Mouse (Mus musculus) yolk sac, embryonic 10.5 days (tissue): ENCODE data around the gene Hormad2.

Experiments
- DNase-seq: peaks from one replicate; pipeline ENCODE4 v3.0.0-alpha.2; 2017; ENCODE audit warnings: low spot score

The Hormad2 gene

GRCm38 (mm10) chr11:4440978-4441377 lies at the start of gene Hormad2:
TSS of gene Hormad2 (minus strand) at chr11:4441105.
- DNase-seq: peak; percentile 18

GRCm38 (mm10) chr11:4489207-4489606 lies 48.3 kb upstream of the Hormad2 start:
- no peak for DNase-seq

GRCm38 (mm10) chr11:4488798-4489197 lies 47.9 kb upstream of the Hormad2 start:
- DNase-seq: no peak

GRCm38 (mm10) chr11:4488367-4488766 lies 47.5 kb upstream of the Hormad2 start:
- DNase-seq: no peak

- no peak for DNase-seq
Measured at GRCm38 (mm10) chr11:4487401-4487965, 46.6 kb upstream of the Hormad2 start.

GRCm38 (mm10) chr11:4484541-4484940 lies 43.6 kb upstream of the Hormad2 start:
- DNase-seq: no peak

- no peak for DNase-seq
Measured at GRCm38 (mm10) chr11:4482641-4483040, 41.7 kb upstream of the Hormad2 start.

GRCm38 (mm10) chr11:4476184-4476697 lies 35.3 kb upstream of the Hormad2 start:
- DNase-seq: no peak

GRCm38 (mm10) chr11:4472464-4473179 lies 31.7 kb upstream of the Hormad2 start:
- DNase-seq: no peak

- DNase-seq: no peak
Measured at GRCm38 (mm10) chr11:4471734-4472133, 30.8 kb upstream of the Hormad2 start.

GRCm38 (mm10) chr11:4471251-4471650 lies 30.3 kb upstream of the Hormad2 start:
- no peak for DNase-seq

GRCm38 (mm10) chr11:4469091-4469490 lies 28.2 kb upstream of the Hormad2 start:
- DNase-seq: no peak

- DNase-seq: no peak
Measured at GRCm38 (mm10) chr11:4467436-4467835, 26.5 kb upstream of the Hormad2 start.

GRCm38 (mm10) chr11:4466191-4466590 lies 25.3 kb upstream of the Hormad2 start:
- DNase-seq: no peak

- DNase-seq: no peak
Measured at GRCm38 (mm10) chr11:4464616-4465015, 23.7 kb upstream of the Hormad2 start.

GRCm38 (mm10) chr11:4464186-4464585 lies 23.3 kb upstream of the Hormad2 start:
- DNase-seq: no peak

GRCm38 (mm10) chr11:4462868-4463267 lies 22.0 kb upstream of the Hormad2 start:
- no peak for DNase-seq

- peak; percentile 61 for DNase-seq
Measured at GRCm38 (mm10) chr11:4461154-4461553, 20.2 kb upstream of the Hormad2 start.

- no peak for DNase-seq
Measured at GRCm38 (mm10) chr11:4460615-4461014, 19.7 kb upstream of the Hormad2 start.

GRCm38 (mm10) chr11:4454895-4455535 lies 14.1 kb upstream of the Hormad2 start:
- DNase-seq: no peak

GRCm38 (mm10) chr11:4452467-4453184 lies 11.7 kb upstream of the Hormad2 start:
- DNase-seq: no peak

- DNase-seq: peak; percentile 15
Measured at GRCm38 (mm10) chr11:4451116-4451515, 10.2 kb upstream of the Hormad2 start.
